Mouse (Mus musculus) liver, embryonic 14.5 days (tissue): ENCODE data around the gene Sf3b2.
"Not testable (repeated sequence)": the region's sequence is repeated elsewhere in the genome, so short reads cannot be mapped to it uniquely, and the experiment has no call there.

Source experiments
- CTCF ChIP-seq: IDR thresholded peaks from 2 replicates; pipeline ENCODE4 v1.5.1; 2016; ENCODE audit warnings: antibody characterized with exemption, low read depth, control low read depth
- EP300 ChIP-seq: IDR thresholded peaks from 2 replicates; pipeline ENCODE4 v1.6.1; 2016; ENCODE audit warnings: antibody characterized with exemption, low read depth

- TF ChIP-seq CTCF, EP300: not testable (repeated sequence)
Measured at GRCm38 (mm10) chr19:5236981-5237380, 58.3 kb downstream of the Sf3b2 start.
